Mouse (Mus musculus) right cerebral cortex, postnatal 4 days (tissue): ENCODE measurements around the gene Pemt.

Experiments
- DNase-seq: peaks from one replicate; pipeline ENCODE4 v3.0.0-alpha.2; 2022

Pemt gene

GRCm38 (mm10) chr11:60048841-60049240, 2.6 kb upstream of the Pemt start:
- no peak for DNase-seq

- no peak for DNase-seq
Observed at GRCm38 (mm10) chr11:60045676-60046057, 622 bp downstream of the Pemt start.

- DNase-seq: no peak
Observed at GRCm38 (mm10) chr11:60044777-60045176, 1.5 kb downstream of the Pemt start.

GRCm38 (mm10) chr11:60042277-60042676, 4.0 kb downstream of the Pemt start:
- DNase-seq: no peak

DNA sequence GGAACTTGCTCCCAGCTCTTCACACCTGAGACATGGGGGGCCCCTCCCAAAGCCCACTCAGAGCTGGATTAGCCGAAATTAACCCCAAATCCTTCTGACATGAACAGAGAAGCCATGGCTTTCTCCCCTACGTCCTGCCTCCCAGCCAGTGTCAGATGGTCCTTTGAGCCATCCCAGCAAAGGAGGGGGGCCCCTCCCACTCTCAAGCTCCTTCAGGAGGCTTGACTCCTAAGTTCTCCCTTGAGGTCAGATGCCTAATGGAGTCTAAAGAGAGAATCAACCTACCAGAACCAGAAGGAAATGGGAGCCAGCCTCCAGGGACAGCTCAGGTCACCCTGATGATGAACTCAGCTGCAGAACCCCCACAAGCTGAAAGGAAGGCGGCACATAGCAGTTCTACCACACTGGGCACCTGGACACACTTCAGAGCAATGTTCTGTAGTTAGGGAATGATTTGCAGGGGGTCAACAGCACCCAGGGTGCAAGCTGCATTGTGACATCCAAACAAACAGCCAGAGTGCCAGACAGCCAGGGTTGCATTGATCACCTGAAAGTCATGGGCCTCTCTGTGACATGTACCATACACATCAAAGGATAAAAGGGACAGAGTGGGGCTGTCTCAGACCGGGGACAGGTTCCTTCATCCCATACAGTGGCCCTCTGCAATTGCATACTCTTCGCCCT, 9.6 kb downstream of the Pemt start:
- no peak for DNase-seq

GRCm38 (mm10) chr11:60034911-60035400, 11.3 kb downstream of the Pemt start:
- no peak for DNase-seq

DNA sequence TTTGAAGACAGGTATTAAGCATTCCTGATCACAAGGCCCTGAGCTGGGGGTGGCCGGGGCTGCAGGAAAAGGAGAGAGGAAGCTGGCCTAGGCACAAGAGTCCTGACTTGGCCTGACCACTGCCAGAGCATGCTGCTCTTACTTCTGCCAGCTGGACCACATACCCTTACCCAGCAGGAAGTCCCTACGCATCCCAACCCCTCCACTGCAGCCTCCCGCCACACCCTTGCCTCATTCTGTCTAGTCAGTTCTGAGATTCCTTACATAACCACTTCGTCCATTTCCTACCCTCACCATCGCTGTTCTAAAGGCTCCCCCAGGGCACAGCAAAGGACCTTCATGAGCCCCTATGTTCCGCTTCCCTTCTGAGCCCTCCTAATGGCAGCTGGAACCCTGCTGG, 12.0 kb downstream of the Pemt start:
- no peak for DNase-seq

DNA sequence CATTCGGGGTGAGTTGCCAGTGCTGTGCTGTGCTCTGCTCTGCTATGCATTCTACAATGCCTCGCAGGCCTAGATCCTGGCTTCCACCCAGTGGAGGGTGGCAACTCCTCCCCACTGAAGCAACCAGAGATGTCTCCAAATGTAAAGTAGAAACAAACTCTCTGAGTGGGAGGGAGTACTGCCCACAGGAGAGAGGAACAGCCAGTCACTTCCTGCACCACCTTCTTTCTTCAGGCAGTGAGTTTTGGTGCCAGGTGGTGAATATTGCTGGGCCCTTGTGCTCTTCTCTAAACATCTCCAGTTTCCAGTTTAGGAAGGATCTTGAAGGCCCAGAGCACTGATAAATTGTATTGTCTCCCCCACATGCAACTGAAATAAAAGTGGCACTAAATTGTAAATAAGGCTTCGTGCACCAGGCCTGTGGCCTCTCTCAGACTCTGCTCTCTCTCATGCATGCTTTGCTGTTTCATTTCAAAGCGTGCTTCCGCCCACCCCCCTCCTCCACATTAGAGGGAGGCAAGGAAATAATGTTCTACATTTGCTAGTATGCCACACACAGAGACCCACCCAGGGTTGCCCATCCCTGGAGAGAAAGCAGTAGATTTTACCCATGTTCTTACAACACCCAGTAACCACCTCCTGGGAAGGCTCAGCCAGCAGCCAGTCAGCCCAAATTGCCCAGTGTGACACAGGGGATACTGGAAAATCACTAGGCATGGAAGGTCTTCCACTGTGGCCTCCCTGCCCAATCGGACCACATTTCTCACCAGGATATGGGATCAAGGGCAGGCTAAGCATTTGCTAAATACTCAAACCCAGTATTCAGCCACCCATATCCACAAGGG, 13.5 kb downstream of the Pemt start:
- DNase-seq: no peak

DNA sequence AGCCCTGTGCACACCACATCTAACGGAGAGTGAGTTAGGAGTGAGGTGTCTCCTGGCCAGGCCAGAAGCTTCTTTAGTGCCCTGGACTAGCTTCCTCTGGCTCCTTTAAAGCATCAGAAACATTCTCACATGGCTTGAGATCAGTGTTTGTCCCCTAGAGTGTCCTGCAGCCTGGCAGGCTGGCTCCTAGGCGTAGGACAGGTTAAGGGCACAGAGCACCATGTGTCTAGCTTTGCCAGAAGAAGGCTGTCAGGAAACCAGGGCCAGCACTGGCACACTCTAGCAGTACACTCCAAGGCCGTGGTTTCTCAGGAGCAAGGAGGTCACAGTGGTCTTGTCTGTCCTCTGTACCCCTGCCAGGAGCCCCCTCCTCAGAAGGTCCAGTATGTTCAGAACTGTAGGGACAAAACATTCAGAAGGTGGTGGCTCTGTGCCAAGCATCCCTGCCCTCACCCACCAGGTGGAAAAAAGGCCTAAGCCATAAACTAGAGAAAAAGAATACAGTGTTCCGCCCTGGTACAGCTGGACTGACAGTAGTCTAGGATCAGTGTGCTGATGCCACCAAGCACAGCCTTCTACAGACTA, 15.4 kb downstream of the Pemt start:
- DNase-seq: no peak

DNA sequence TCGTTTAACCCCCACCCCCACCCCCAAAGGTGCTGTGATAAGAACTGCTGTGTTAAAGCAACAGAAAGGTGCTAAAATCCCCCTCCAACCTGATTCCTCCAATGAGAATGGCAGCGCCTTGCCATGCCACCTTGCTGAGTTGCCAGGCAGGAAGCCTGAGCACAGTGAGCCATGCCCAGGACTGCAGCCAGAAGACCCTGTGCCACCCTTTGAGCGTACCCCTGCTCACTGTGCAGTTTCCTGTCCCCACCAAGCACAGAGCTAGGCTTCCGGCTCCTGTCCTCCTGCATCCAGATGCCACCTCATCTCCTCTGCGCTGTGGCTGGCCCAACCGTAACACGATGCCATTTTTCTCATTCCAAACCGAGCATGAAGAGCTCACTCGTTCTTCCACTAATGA, 16.3 kb downstream of the Pemt start:
- no peak for DNase-seq

DNA sequence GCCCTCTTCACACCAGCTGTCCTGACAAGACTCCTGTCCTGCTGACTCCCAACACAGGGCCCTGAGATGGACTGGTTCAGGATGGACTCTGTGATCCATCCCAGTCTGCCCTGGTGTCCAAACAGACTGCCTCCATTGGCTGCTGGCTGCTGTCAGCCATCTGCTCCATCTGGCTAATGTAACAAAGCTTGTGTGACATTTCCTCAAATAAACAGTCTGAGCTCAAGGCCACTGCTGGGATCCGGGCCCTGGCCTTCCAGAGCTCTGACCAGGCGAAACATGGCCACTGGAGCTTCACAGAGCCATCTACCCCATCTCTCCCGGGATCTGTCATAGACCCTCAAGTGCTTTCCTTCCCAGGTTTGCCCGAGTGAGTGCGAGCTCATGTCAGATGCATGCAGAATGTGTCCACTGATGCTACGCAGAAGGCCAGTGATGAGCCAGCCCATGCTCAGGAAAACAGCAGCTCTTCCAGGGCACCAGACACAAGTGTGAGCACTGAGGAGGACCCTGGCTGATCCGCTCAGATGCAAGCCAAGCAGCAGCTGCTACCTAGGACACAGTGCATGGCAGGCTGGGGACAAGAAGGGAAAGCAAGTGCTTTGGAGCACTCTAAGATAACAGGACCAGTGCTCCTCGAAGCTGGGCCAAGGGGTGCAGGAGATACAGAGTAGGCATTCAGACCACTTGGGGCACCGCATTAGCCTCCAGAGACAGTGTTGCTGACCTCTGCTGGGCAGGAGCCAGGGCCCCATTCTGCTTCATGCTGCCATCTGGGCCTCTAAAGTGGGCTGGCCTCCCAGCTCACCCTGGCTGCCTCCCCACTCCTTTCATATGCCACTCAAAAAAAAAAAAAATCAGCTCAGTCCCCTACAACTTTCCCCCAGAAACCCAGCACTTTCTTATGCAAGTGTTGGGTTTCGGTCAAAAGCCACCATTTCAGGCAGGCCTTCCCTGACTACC, 18.1 kb downstream of the Pemt start:
- peak; percentile 30 for DNase-seq

- peak; percentile 84 for DNase-seq
Observed at GRCm38 (mm10) chr11:60027272-60027671, 19.0 kb downstream of the Pemt start.

- no peak for DNase-seq
Observed at GRCm38 (mm10) chr11:60026166-60026565, 20.1 kb downstream of the Pemt start.

- DNase-seq: no peak
Observed at GRCm38 (mm10) chr11:60021201-60021600, 25.1 kb downstream of the Pemt start.

- no peak for DNase-seq
Observed at GRCm38 (mm10) chr11:60016726-60017125, 29.6 kb downstream of the Pemt start.

GRCm38 (mm10) chr11:60011516-60011915, 34.8 kb downstream of the Pemt start:
- DNase-seq: no peak

DNA sequence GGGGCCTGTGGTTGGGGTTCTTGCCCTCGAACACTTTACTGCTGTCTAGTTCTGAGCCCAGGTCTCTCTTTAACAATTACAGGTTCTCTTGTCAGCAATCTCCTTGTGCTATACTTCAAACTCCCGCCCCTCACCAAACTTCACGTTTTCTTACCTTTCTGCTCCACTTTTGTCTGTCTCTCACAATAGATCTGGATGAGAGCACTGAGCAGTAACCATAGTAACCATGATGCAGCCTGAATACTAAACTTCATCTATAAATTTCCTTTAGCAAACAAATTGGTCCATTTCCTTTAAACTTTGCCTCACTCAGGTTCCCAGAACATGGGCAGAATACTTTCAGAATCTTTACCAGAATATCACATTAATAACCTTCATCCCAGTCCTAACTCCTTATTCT, 36.8 kb downstream of the Pemt start:
- no peak for DNase-seq

GRCm38 (mm10) chr11:60005866-60006265, 40.4 kb downstream of the Pemt start:
- no peak for DNase-seq

GRCm38 (mm10) chr11:60004716-60005115, 41.6 kb downstream of the Pemt start:
- no peak for DNase-seq

GRCm38 (mm10) chr11:60003811-60004210, 42.5 kb downstream of the Pemt start:
- no peak for DNase-seq

DNA sequence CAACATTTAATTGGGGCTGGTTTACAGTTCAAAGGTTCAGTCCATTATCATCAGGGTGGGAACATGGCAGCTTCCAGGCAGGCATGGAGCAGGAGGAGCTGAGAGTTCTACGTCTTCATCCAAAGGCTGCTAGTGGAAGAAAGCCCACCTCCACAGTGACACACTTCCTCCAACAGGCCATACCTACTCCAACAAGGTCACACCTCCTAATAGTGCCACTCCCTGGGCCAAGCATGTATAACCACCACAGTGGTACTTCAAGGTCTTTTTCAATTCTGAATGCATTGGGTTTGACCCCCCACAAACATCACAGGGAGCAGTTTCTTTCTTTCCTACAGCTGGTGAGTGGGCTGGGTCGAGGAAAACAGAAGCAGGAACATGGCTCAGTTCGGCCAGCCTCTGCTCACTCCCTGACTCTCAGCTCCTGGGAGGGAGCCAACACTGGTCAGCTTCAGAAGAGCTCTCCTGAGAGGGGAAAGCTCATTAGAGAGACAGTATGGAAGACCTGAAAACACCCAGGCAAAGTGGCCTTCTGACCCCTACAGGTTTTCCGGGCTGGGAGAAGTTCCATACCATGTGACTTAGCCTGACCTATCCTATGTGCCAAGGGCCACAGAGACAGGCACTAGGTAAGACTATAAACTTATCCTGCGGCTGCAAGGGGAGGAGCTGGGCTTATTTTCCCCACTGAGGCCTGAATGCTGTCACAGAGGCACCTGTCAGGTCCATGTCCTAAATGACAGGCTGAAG, 44.9 kb downstream of the Pemt start:
- DNase-seq: no peak

- no peak for DNase-seq
Observed at GRCm38 (mm10) chr11:59994318-59994717, 52.0 kb downstream of the Pemt start.
